ENCODE assay signal across 24 mouse cellular contexts in genomic region chr2:151742084-151742483, GRCm38 (mm10). TPM values are rescaled to one million over a fixed set of nuclear protein-coding genes. Genes with fewer than 3 reads are reported as not detected.
DNase-seq lines count a peak whose midpoint lies in the region; ATAC-seq and TF ChIP-seq lines count a peak whose summit lies in the region.
"Had no signal": no experiment of that assay in that cellular context is flagged by ENCODE, and none has a peak within 500 bp of the region (broad histone marks: within the 10 kb centered on the region; RNA-seq: fewer than 3 reads in every experiment).

No protein-coding gene starts in this region.

- H3K4me2 ChIP-seq in liver, embryonic 11.5 days, result no peak overlapping the region; the same call in 1 of the 2 replicates
- 0 out of 2 replicates have a peak overlapping the region, but pooled peaks have one; percentile 85 for H3K4me2 ChIP-seq in liver, postnatal 0 days (ENCODE audit: low read depth, low read length)

- peaks cover 6% of the 10 kb centered on the region for H3K36me3 ChIP-seq in megakaryocyte, embryonic 14.5 days (replicated peaks; ENCODE audit: low read length)
- H3K36me3 ChIP-seq in liver, embryonic 11.5 days (ENCODE audit: control insufficient read depth, insufficient read depth, low read length), result no peaks in the 10 kb centered on the region
- no peaks in the 10 kb centered on the region for H3K36me3 ChIP-seq in liver, postnatal 0 days (replicated peaks; ENCODE audit: insufficient read depth, low read length)
- H3K36me3 ChIP-seq: heart, embryonic 15.5 days; midbrain, embryonic 12.5 days had no signal

- peaks cover 68% of the 10 kb centered on the region for H3K4me1 ChIP-seq in megakaryocyte, embryonic 14.5 days
- peaks cover 27% of the 10 kb centered on the region for H3K4me1 ChIP-seq in liver, embryonic 11.5 days (replicated peaks; ENCODE audit: control insufficient read depth, insufficient read depth, low read length)
- H3K4me1 ChIP-seq in liver, postnatal 0 days (ENCODE audit: insufficient read depth), result peaks cover 40% of the 10 kb centered on the region

- no peak for ATAC-seq in megakaryocyte, adult 5-6 weeks (ENCODE audit: poor library complexity, severe bottlenecking)
- no peak for ATAC-seq in liver, embryonic 11.5 days (replicated peaks; ENCODE audit: low FRiP score)
- ATAC-seq in liver, postnatal 0 days, result no peak

- 88% methylated on average over 1 of the region's 1 CpGs for WGBS in liver, embryonic 11.5 days
- 57% methylated on average over 1 of the region's 1 CpGs for whole genome bisulfite sequencing in liver, postnatal 0 days (ENCODE audit: insufficient replicate concordance)

- peak overlapping the region; percentile 10; the same call in 1 of the 2 replicates for H3K27ac ChIP-seq in liver, embryonic 11.5 days (ENCODE audit: low read depth, low read length)
- H3K27ac ChIP-seq in liver, postnatal 0 days (ENCODE audit: low read depth), result peak overlapping the region; percentile 84

- H3K4me3 ChIP-seq in megakaryocyte, embryonic 14.5 days (replicated peaks), result peak overlapping the region; percentile 33
- no peak overlapping the region for H3K4me3 ChIP-seq in liver, embryonic 11.5 days (ENCODE audit: low read depth, low read length)
- no peak overlapping the region for H3K4me3 ChIP-seq in liver, postnatal 0 days (ENCODE audit: low read depth, low read length)

- intact Hi-C loops in gastrocnemius, postnatal 14 days (cut with DNase I; ENCODE audit: low total_unique reads), result loop anchor here (10.0 kb wide), 1 partner anchor 247 kb away; the partner anchor contains the start of gene Nsfl1c

- TF ChIP-seq EP300 in liver, postnatal 0 days (IDR thresholded peaks at IDR 0.05; ENCODE audit: low read depth), result no peak

- peak; percentile 34 for DNase-seq in c-Kit-negative CD71-positive TER-119-positive erythroid progenitor cells, embryonic 14.5 days (ENCODE audit: low read depth, low spot score)
- no peak for DNase-seq in liver, embryonic 11.5 days (ENCODE audit: low spot score)
- no peak for DNase-seq in liver, postnatal 0 days
- no peak for DNase-seq in gastrocnemius, postnatal 14 days
- DNase-seq in frontal cortex, postnatal 36 days (ENCODE audit: low spot score in 2 of 2), result no peak
- no peak for DNase-seq in T-cell, adult 2 months (ENCODE audit: low spot score)
- DNase-seq: adrenal gland, postnatal 14 days; B cell, adult 2 months; cerebellum, adult 11 months; cerebellum, adult 9-11 months; gastrocnemius, postnatal 10 days; kidney, adult 9 months; kidney, postnatal 14 days; spleen, adult 18-20 months had no signal

- H3K9me3 ChIP-seq in megakaryocyte, embryonic 14.5 days, result peaks cover 1% of the 10 kb centered on the region; the same call in 1 of the 2 replicates
- H3K9me3 ChIP-seq in liver, embryonic 11.5 days (ENCODE audit: control insufficient read depth, low read length), result no peaks in the 10 kb centered on the region
- no peaks in the 10 kb centered on the region for H3K9me3 ChIP-seq in liver, postnatal 0 days (ENCODE audit: low read length)
- H3K9me3 ChIP-seq: G1E; heart, embryonic 15.5 days; limb, embryonic 10.5 days; midbrain, embryonic 12.5 days had no signal

- no peak for TF ChIP-seq CTCF in liver, postnatal 0 days (IDR thresholded peaks at IDR 0.05; ENCODE audit: low read depth)

- H3K9ac ChIP-seq in liver, embryonic 11.5 days (ENCODE audit: low read depth, low read length), result no peak overlapping the region
- 0 out of 2 replicates have a peak overlapping the region, but pooled peaks have one; percentile 18 for H3K9ac ChIP-seq in liver, postnatal 0 days (replicated peaks)

- peaks cover 5% of the 10 kb centered on the region for H3K27me3 ChIP-seq in megakaryocyte, embryonic 14.5 days (replicated peaks)
- H3K27me3 ChIP-seq in liver, embryonic 11.5 days (replicated peaks; ENCODE audit: control insufficient read depth, insufficient read depth, low read length), result no peaks in the 10 kb centered on the region; the same call in none of the 2 replicates
- H3K27me3 ChIP-seq in liver, postnatal 0 days (ENCODE audit: insufficient read depth, low read length), result no peaks in the 10 kb centered on the region

RNA-seq across cellular contexts. Expression of gene Psmf1, which starts 1.9 kb away (rescaled TPM):
- polyA plus RNA-seq in megakaryocyte, embryonic 14.5 days (2012; ENCODE audit: insufficient read depth, low replicate concordance), result 41.0 and 47.6 TPM in 2 replicates
- 18.0 and 19.0 TPM in 2 replicates for total RNA-seq in megakaryocyte, adult 5-6 weeks (2015)
- 10.1 and 10.8 TPM in 2 replicates for total RNA-seq in megakaryocyte, adult 5-6 weeks (2017)
- 61.4 and 63.8 TPM in 2 replicates for polyA plus RNA-seq in liver, embryonic 11.5 days (2014; fragmentation: Nextera tagmentation; extraction: Ambion mirVana)
- polyA plus RNA-seq in liver, postnatal 0 days (2015; fragmentation: Nextera tagmentation; extraction: Ambion mirVana), result 53.6 and 54.2 TPM in 2 replicates
- total RNA-seq in gastrocnemius, postnatal 14 days (2021), result 10 to 100 TPM; 22.6 to 22.8 TPM

RNA-seq across cellular contexts. Expression of gene Tmem74b, which starts 40.3 kb away (rescaled TPM):
- 0.08 TPM in 1 of 2 replicates, not detected in the other for polyA plus RNA-seq in megakaryocyte, embryonic 14.5 days (2012; ENCODE audit: insufficient read depth, low replicate concordance)
- not detected in 2 replicates for total RNA-seq in megakaryocyte, adult 5-6 weeks (2015)
- total RNA-seq in megakaryocyte, adult 5-6 weeks (2017), result not detected in 2 replicates
- 0.32 and 0.62 TPM in 2 replicates for polyA plus RNA-seq in liver, embryonic 11.5 days (2014; fragmentation: Nextera tagmentation; extraction: Ambion mirVana)
- polyA plus RNA-seq in liver, postnatal 0 days (2015; fragmentation: Nextera tagmentation; extraction: Ambion mirVana), result 0.07 TPM in 1 of 2 replicates, not detected in the other
- total RNA-seq in gastrocnemius, postnatal 14 days (2021), result 1 to 10 TPM in 1 of 2 experiments, under 1 TPM in 1; 0.66 to 1.1 TPM
- total RNA-seq: common myeloid progenitor, adult 5-6 weeks; G1E; hematopoietic stem cell, adult 5-6 weeks; liver, adult 2 months had no signal
- polyA plus RNA-seq: activated CD4-positive, CD25-positive, alpha-beta regulatory T cell, adult 4 months; G1E; liver, adult 2 months had no signal
